Mouse (Mus musculus) embryonic facial prominence, embryonic 13.5 days (tissue): ENCODE results near the gene Ubtf. TPM values are rescaled to one million over a fixed set of nuclear protein-coding genes. Genes with fewer than 3 reads are reported as not detected.

Source experiments
- ATAC-seq: fragments of 200-750 bp; cut with Nextera tagmentation; 2 replicates; pipeline ENCODE4 v1.8.0; 2017; ENCODE audit warnings: low read depth; ENCODE audit not compliant: insufficient number of reproducible peaks, insufficient read depth, low FRiP score, low TSS enrichment
- H3K27ac ChIP-seq: fragments of 300-500 bp; sonication (generic); 2 replicates; pipeline ENCODE4 v1.5.1; 2015; ENCODE audit warnings: moderate library complexity, mild to moderate bottlenecking, inconsistent platforms
- H3K27me3 ChIP-seq: fragments of 300-500 bp; sonication (generic); 2 replicates; pipeline ENCODE4 v1.6.1; 2015; ENCODE audit warnings: mild to moderate bottlenecking, inconsistent platforms
- H3K36me3 ChIP-seq: fragments of 300-500 bp; sonication (generic); 2 replicates; pipeline ENCODE4 v1.6.1; 2015; ENCODE audit warnings: mild to moderate bottlenecking, inconsistent platforms
- H3K4me1 ChIP-seq: fragments of 300-500 bp; sonication (generic); 2 replicates; pipeline ENCODE4 v1.6.1; 2015; ENCODE audit warnings: inconsistent platforms
- H3K4me2 ChIP-seq: fragments of 300-500 bp; sonication (generic); 2 replicates; pipeline ENCODE4 v1.6.1; 2015; ENCODE audit warnings: moderate library complexity, mild to moderate bottlenecking, inconsistent platforms
- H3K4me3 ChIP-seq: fragments of 300-500 bp; sonication (generic); 2 replicates; pipeline ENCODE4 v1.5.1; 2015; ENCODE audit warnings: mild to moderate bottlenecking, inconsistent platforms
- H3K9ac ChIP-seq: fragments of 300-500 bp; sonication (generic); 2 replicates; pipeline ENCODE4 v1.6.1; 2015; ENCODE audit warnings: mild to moderate bottlenecking, inconsistent platforms
- H3K9me3 ChIP-seq: fragments of 300-500 bp; sonication (generic); 2 replicates; pipeline ENCODE4 v1.6.1; 2016; ENCODE audit warnings: inconsistent platforms
- WGBS: fragments of 180-500 bp; shearing (Covaris S2); methylation state at CpG from one replicate; pipeline ENCODE4 v1.1.7; 2015; ENCODE audit warnings: mixed read lengths; 5-methylcytosine and 5-hydroxymethylcytosine counted together
- polyA plus RNA-seq: library from polyadenylated mRNA; unstranded; fragments of >200 nt; fragmentation: Nextera tagmentation; extraction: Ambion mirVana; gene quantifications from 2 replicates; pipeline ENCODE4 v1.2.1, GENCODE M21; 2015

Gene Ubtf
- polyA plus RNA-seq, 1 experiment from 2014 or later = 88.5 TPM

- no peak for ATAC-seq
- H3K9me3 ChIP-seq = no peaks in the 10 kb centered on the region
- peaks cover 35% of the 10 kb centered on the region for H3K36me3 ChIP-seq
- H3K4me1 ChIP-seq = peaks cover 18% of the 10 kb centered on the region
- no peak overlapping the region for H3K9ac ChIP-seq
- no peak overlapping the region for H3K27ac ChIP-seq
- WGBS = 49% methylated on average over 3 of the region's 3 CpGs
- no peaks in the 10 kb centered on the region for H3K27me3 ChIP-seq
- no peak overlapping the region for H3K4me2 ChIP-seq
- no peak overlapping the region for H3K4me3 ChIP-seq
These were observed 14.2 kb downstream of the Ubtf start for GRCm38 (mm10) chr11:102305359-102305758.

DNA sequence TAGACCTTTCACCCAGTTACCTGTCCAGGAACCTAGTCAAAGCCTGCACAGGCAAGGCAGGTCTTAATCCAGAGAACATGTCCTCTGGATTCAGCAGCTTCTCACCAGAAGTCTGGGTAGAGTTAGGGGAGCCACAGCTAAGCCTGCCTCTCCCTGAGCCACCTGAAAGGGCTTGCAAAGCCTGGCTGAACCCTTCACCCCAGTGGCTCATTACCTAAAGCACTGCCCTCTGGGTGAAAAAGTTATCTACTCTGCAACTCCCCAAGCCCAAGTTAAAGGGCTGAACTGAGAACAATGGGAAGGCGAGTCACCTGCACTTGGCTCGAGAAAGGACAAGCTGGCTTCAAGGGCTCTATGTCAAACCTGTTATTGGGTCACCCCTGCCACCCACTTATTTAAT, 15.4 kb downstream of the Ubtf start:
- no peak overlapping the region for H3K9ac ChIP-seq
- H3K9me3 ChIP-seq = no peaks in the 10 kb centered on the region
- H3K36me3 ChIP-seq = peaks cover 25% of the 10 kb centered on the region
- H3K4me2 ChIP-seq = no peak overlapping the region
- no peaks in the 10 kb centered on the region for H3K27me3 ChIP-seq
- H3K4me3 ChIP-seq = no peak overlapping the region
- no peak overlapping the region for H3K27ac ChIP-seq
- no peak for ATAC-seq
- 46% methylated on average over 2 of the region's 2 CpGs for WGBS
- peaks cover 6% of the 10 kb centered on the region for H3K4me1 ChIP-seq

DNA sequence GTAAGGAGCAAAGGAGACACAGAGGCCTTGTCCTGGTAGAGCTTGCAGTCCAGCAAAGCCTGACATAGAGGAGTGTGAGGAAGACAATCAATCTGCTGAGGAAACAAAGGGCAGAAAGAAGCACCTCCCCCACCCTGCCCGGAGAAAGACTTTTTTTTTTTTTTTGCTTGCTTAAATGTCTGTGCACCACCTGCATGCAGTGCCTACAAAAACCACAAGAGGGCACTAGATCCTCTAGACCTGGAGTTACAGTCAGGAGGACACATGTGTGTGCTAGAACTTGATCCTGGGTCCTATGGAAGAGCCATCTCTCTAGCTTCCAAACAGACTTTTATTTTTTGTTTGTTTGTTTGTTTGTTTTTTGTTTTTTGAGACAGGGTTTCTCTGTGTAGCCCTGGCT, 19.7 kb downstream of the Ubtf start:
- Histone ChIP-seq H3K9ac (no peak overlapping the region), H3K27me3 (no peaks in the 10 kb centered on the region), H3K4me2 (no peak overlapping the region), H3K4me1 (peaks cover 13% of the 10 kb centered on the region), H3K36me3 (no peaks in the 10 kb centered on the region), H3K4me3 (no peak overlapping the region), H3K27ac (no peak overlapping the region), H3K9me3 (no peaks in the 10 kb centered on the region)
- WGBS = 11% methylated on average over 1 of the region's 1 CpGs
- no peak for ATAC-seq

GRCm38 (mm10) chr11:102297577-102298556, 21.7 kb downstream of the Ubtf start:
- no peaks in the 10 kb centered on the region for H3K9me3 ChIP-seq
- peaks cover 23% of the 10 kb centered on the region for H3K4me1 ChIP-seq
- peak overlapping the region; percentile 99 for H3K27ac ChIP-seq
- H3K36me3 ChIP-seq = peaks cover 16% of the 10 kb centered on the region
- peak overlapping the region; percentile 88 for H3K4me2 ChIP-seq
- H3K4me3 ChIP-seq = peak overlapping the region; percentile 85
- WGBS = 27% methylated on average over 27 of the region's 27 CpGs
- peak; percentile 15; the same call in 1 of the 2 replicates for ATAC-seq
- H3K27me3 ChIP-seq = no peaks in the 10 kb centered on the region
- H3K9ac ChIP-seq = peak overlapping the region; percentile 95

GRCm38 (mm10) chr11:102296491-102297472, 22.8 kb downstream of the Ubtf start, which contains the start of gene Atxn7l3:
Gene Atxn7l3, minus strand, starts transcription at chr11:102296631.
- Histone ChIP-seq H3K4me3 (peak within 1 kb of the TSS; percentile 85), H3K4me2 (peak within 1 kb of the TSS; percentile 88), H3K9me3 (no peaks in the 10 kb centered on the region), H3K9ac (peak within 1 kb of the TSS; percentile 95), H3K36me3 (peaks cover 27% of the 10 kb centered on the region), H3K4me1 (peaks cover 23% of the 10 kb centered on the region), H3K27ac (peak within 1 kb of the TSS; percentile 99), H3K27me3 (no peaks in the 10 kb centered on the region)
- ATAC-seq = peak; percentile 93
- WGBS = 0% methylated on average over 60 of the region's 125 CpGs

DNA sequence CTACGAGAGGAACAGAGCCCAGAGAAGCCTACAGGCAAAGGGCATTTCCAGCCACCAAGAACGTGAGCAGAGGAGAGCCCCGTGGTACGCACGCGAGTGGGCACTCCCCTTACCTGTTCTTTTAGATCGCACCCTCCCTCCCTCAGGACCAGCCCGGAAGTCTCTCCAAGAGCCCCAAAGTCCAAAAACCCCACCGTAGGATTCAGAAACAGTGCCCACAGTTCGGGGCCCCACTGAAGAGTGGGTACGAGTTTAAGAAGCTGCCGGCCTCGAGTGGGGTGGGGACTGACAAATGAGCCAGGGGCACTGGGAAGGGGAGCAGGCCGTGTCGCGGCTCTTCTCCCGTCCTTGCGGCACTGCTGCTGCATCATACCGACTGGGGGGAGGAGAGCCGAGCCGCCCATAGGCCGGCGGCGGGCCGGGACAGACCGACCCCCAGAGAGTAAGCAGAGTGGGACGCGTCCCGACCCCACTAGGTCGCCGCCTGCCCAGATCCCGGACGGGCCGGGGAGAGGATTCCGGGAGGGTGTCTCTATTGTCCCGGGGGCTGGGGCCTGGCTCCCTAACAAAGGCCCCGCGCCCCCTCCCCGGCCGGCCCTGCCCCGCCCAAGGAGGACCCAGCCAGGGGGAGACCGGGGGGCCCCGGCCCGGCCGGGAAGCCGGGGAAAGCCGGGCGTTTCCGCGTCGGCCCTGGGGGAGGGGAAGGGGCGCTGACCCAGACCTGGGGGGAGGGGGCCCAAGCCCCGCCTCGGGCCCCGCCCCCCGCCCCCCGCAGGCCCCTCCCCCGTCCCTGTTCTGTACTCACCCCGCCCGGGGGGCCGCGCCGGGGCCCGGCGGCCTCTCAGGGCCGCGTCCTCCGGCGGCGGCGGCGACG, 23.7 kb downstream of the Ubtf start:
- WGBS = 1% methylated on average over 47 of the region's 73 CpGs
- Histone ChIP-seq H3K4me1 (peaks cover 26% of the 10 kb centered on the region), H3K9ac (peak overlapping the region; percentile 95), H3K9me3 (no peaks in the 10 kb centered on the region), H3K27ac (peak overlapping the region; percentile 99), H3K36me3 (peaks cover 36% of the 10 kb centered on the region), H3K4me2 (peak overlapping the region; percentile 88), H3K27me3 (no peaks in the 10 kb centered on the region), H3K4me3 (peak overlapping the region; percentile 85)
- ATAC-seq = peak; percentile 1; the same call in 1 of the 2 replicates

GRCm38 (mm10) chr11:102294887-102295597, 24.5 kb downstream of the Ubtf start:
- 63% methylated on average over 12 of the region's 12 CpGs for WGBS

DNA sequence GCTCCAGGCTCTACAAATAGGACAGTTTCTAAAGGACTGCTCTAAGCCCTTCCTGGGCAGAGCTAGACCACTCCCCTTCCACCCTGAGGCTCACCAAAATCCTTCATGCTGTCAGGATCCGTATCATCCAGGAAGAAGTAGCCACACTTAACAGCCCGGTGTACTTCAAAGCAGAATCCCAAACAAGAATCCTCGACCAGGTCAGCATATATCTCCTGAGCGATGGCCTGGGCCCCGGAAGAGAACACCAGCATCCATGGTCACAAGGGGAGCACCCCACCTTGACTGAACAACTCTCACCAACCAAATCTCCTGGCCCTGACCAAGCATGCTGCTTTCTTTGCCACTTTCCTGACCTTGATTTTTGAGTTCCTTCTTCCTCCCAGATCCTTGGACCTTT, 25.1 kb downstream of the Ubtf start:
- H3K9me3 ChIP-seq = no peaks in the 10 kb centered on the region
- H3K36me3 ChIP-seq = peaks cover 51% of the 10 kb centered on the region
- H3K4me1 ChIP-seq = peaks cover 34% of the 10 kb centered on the region
- peak overlapping the region; percentile 95 for H3K9ac ChIP-seq
- no peaks in the 10 kb centered on the region for H3K27me3 ChIP-seq
- peak overlapping the region; percentile 99; the same call in 1 of the 2 replicates for H3K27ac ChIP-seq
- 77% methylated on average over 5 of the region's 5 CpGs for WGBS
- ATAC-seq = no peak
- H3K4me3 ChIP-seq = peak overlapping the region; percentile 85
- H3K4me2 ChIP-seq = peak overlapping the region; percentile 88

More at GRCm38 (mm10) chr11:102294887-102295597, 24.5 kb downstream of the Ubtf start:
- peak overlapping the region; percentile 85 for H3K4me3 ChIP-seq
- H3K9ac ChIP-seq = peak overlapping the region; percentile 95
- H3K4me2 ChIP-seq = peak overlapping the region; percentile 88
- peak overlapping the region; percentile 99 for H3K27ac ChIP-seq
- H3K9me3 ChIP-seq = no peaks in the 10 kb centered on the region
- H3K4me1 ChIP-seq = peaks cover 32% of the 10 kb centered on the region
- ATAC-seq = no peak
- H3K27me3 ChIP-seq = no peaks in the 10 kb centered on the region
- H3K36me3 ChIP-seq = peaks cover 44% of the 10 kb centered on the region

- WGBS = 97% methylated on average over 13 of the region's 13 CpGs
- peak overlapping the region; percentile 99; the same call in 1 of the 2 replicates for H3K27ac ChIP-seq
- ATAC-seq = no peak
- peaks cover 55% of the 10 kb centered on the region for H3K36me3 ChIP-seq
- H3K4me3 ChIP-seq = no peak overlapping the region
- H3K4me2 ChIP-seq = 0 out of 2 replicates have a peak overlapping the region, but pooled peaks have one; percentile 11
- H3K4me1 ChIP-seq = peaks cover 34% of the 10 kb centered on the region
- no peaks in the 10 kb centered on the region for H3K27me3 ChIP-seq
- peak overlapping the region; percentile 95; the same call in 1 of the 2 replicates for H3K9ac ChIP-seq
- H3K9me3 ChIP-seq = no peaks in the 10 kb centered on the region
These were observed 25.6 kb downstream of the Ubtf start for GRCm38 (mm10) chr11:102293971-102294370.

DNA sequence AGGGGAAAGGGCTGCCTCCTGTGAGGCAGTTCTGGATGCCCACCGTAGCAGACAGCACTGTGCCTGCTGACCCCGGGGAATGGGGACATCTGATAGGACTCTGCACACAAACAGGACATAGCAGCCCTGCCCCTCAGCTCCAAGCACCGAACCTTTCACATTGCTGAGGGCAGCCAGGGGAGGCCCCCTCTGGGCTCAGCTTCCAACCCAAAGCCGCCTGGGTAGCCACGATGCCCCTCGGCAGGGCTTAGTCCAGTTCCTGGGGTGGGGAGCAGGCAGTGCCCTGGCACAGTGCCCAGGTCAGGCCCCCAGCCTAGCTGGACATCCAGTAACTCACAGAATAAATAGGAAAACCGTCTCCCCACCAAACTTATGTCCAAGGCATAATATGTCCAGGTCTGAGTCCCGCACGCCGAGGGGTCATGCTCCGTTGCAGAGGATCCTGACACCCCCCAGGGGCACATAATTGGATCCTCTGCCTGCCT, 28.4 kb downstream of the Ubtf start:
- H3K4me1 ChIP-seq = peaks cover 38% of the 10 kb centered on the region
- no peak overlapping the region for H3K4me3 ChIP-seq
- no peaks in the 10 kb centered on the region for H3K9me3 ChIP-seq
- H3K27me3 ChIP-seq = no peaks in the 10 kb centered on the region
- peaks cover 74% of the 10 kb centered on the region for H3K36me3 ChIP-seq
- 0 out of 2 replicates have a peak overlapping the region, but pooled peaks have one; percentile 51 for H3K9ac ChIP-seq
- H3K4me2 ChIP-seq = no peak overlapping the region
- no peak overlapping the region for H3K27ac ChIP-seq
- 81% methylated on average over 11 of the region's 11 CpGs for WGBS
- no peak for ATAC-seq
